Mouse (Mus musculus) heart, postnatal 0 days (tissue): ENCODE measurements around the gene Gata5. TPM values are rescaled to one million over a fixed set of nuclear protein-coding genes. Genes with fewer than 3 reads are reported as not detected.
A peak's percentile ranks its signal among the peaks of the same experiment; 100 is the strongest.

Source experiments
- ATAC-seq: fragments of 200-750 bp; cut with Nextera tagmentation; 2 replicates; pipeline ENCODE4 v1.8.0; 2017; ENCODE audit warnings: low read depth, moderate number of reproducible peaks, moderate library complexity; ENCODE audit not compliant: insufficient read depth
- DNase-seq: peaks from one replicate; pipeline ENCODE4 v3.0.0-alpha.2; 2016; ENCODE audit warnings: low spot score
- H3K27ac ChIP-seq: fragments of 300-500 bp; sonication (generic); 2 replicates; pipeline ENCODE4 v1.5.1; 2014; ENCODE audit warnings: low read depth, mild to moderate bottlenecking
- H3K27me3 ChIP-seq: fragments of 300-500 bp; sonication (generic); 2 replicates; pipeline ENCODE4 v1.6.1; 2014; ENCODE audit warnings: low read length, mixed read lengths; ENCODE audit not compliant: control insufficient read depth, insufficient read depth
- H3K36me3 ChIP-seq: fragments of 300-500 bp; sonication (generic); replicated peaks from 2 replicates; pipeline ENCODE4 v1.6.1; 2014; ENCODE audit warnings: low read length, mixed read lengths; ENCODE audit not compliant: control insufficient read depth, insufficient read depth
- H3K4me1 ChIP-seq: fragments of 300-500 bp; sonication (generic); 2 replicates; pipeline ENCODE4 v1.6.1; 2014; ENCODE audit warnings: antibody characterized with exemption; ENCODE audit not compliant: control insufficient read depth, insufficient read depth
- H3K4me2 ChIP-seq: fragments of 300-500 bp; sonication (generic); 2 replicates; pipeline ENCODE4 v1.6.1; 2014; ENCODE audit warnings: low read depth, mild to moderate bottlenecking, low read length, moderate library complexity
- H3K4me3 ChIP-seq: fragments of 300-500 bp; sonication (generic); 2 replicates; pipeline ENCODE4 v1.5.1; 2014; ENCODE audit warnings: low read depth, low read length
- H3K9ac ChIP-seq: fragments of 300-500 bp; sonication (generic); replicated peaks from 2 replicates; pipeline ENCODE4 v1.6.1; 2014; ENCODE audit warnings: low read depth, low read length, mixed read lengths
- H3K9me3 ChIP-seq: fragments of 300-500 bp; sonication (generic); replicated peaks from 2 replicates; pipeline ENCODE4 v1.6.1; 2016; ENCODE audit warnings: low read length; ENCODE audit not compliant: control insufficient read depth
- CTCF ChIP-seq: IDR thresholded peaks from 2 replicates; pipeline ENCODE4 v1.5.1; 2016; ENCODE audit warnings: antibody characterized with exemption, control low read depth, low read depth
- EP300 ChIP-seq: IDR thresholded peaks from 2 replicates; pipeline ENCODE4 v1.6.1; 2016; ENCODE audit warnings: antibody characterized with exemption, low read depth
- WGBS: fragments of 180-500 bp; shearing (Covaris S2); extraction: QIAGEN DNeasy Blood & Tissue Kit; methylation state at CpG from one replicate; pipeline ENCODE4 v1.1.7; 2014; 5-methylcytosine and 5-hydroxymethylcytosine counted together
- polyA plus RNA-seq: library from polyadenylated mRNA; unstranded; fragments of >200 nt; fragmentation: Nextera tagmentation; extraction: Ambion mirVana; gene quantifications from 2 replicates; pipeline ENCODE4 v1.2.1, GENCODE M21; 2015
- total RNA-seq: library from RNA; depleted of rRNA; stranded (reverse); fragments of >200 nt; gene quantifications from 2 replicates; pipeline ENCODE4 v1.2.3, GENCODE M21; 2014; ENCODE audit warnings: low replicate concordance

Gata5 gene
- total and polyA plus RNA-seq, 2 experiments from 2014 or later = 1.2 to 5.7 TPM

DNA sequence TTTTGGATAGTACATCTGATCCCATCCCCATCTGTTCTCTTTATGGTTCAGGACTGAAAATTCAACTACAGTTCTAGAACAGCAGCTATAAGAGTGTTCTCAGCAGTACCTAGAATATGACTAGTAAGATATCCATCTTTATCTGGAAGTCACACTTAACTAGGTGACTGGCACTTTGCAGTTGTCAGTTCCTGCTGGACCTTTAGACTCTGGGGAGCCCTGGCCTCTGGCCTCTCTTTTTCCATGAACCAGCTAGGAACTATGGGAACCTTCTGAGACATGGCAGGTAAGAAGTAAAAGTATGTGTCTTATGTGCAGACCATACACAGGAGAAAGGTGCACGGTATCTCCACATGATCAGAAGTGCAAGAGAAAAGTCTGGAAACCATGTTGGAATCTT, 5.0 kb downstream of the Gata5 start:
- ATAC-seq (no peak), DNase-seq (no peak)
- Histone ChIP-seq H3K4me3 (no peak overlapping the region), H3K27me3 (peaks cover 19% of the 10 kb centered on the region), H3K9me3 (no peaks in the 10 kb centered on the region), H3K36me3 (no peaks in the 10 kb centered on the region), H3K4me2 (no peak overlapping the region), H3K4me1 (no peaks in the 10 kb centered on the region), H3K27ac (no peak overlapping the region), H3K9ac (no peak overlapping the region)
- 75% methylated on average over 1 of the region's 1 CpGs for WGBS
- TF ChIP-seq EP300 (no peak), CTCF (no peak)

GRCm38 (mm10) chr2:180322674-180323355, 11.7 kb downstream of the Gata5 start:
- no peak overlapping the region for H3K9ac ChIP-seq

GRCm38 (mm10) chr2:180320216-180320615, 14.3 kb downstream of the Gata5 start:
- H3K9ac ChIP-seq = no peak overlapping the region
- H3K4me2 ChIP-seq = no peak overlapping the region
- H3K36me3 ChIP-seq = no peaks in the 10 kb centered on the region
- H3K27ac ChIP-seq = no peak overlapping the region
- no peaks in the 10 kb centered on the region for H3K9me3 ChIP-seq
- ATAC-seq (peak; percentile 48), DNase-seq (no peak)
- no peak overlapping the region for H3K4me3 ChIP-seq
- WGBS = 69% methylated on average over 4 of the region's 4 CpGs
- H3K27me3 ChIP-seq = no peaks in the 10 kb centered on the region
- TF ChIP-seq CTCF (no peak), EP300 (no peak)
- H3K4me1 ChIP-seq = peaks cover 21% of the 10 kb centered on the region; the same call in 1 of the 2 replicates

More at GRCm38 (mm10) chr2:180322674-180323355, 11.7 kb downstream of the Gata5 start:
- no peaks in the 10 kb centered on the region for H3K9me3 ChIP-seq
- DNase-seq (no peak), ATAC-seq (no peak)
- H3K36me3 ChIP-seq = no peaks in the 10 kb centered on the region
- TF ChIP-seq CTCF (no peak), EP300 (no peak)
- H3K4me2 ChIP-seq = no peak overlapping the region
- no peaks in the 10 kb centered on the region for H3K27me3 ChIP-seq
- WGBS = 21% methylated on average over 14 of the region's 14 CpGs
- no peak overlapping the region for H3K4me3 ChIP-seq
- no peak overlapping the region for H3K27ac ChIP-seq
- peaks cover 17% of the 10 kb centered on the region; the same call in 1 of the 2 replicates for H3K4me1 ChIP-seq

- no peak for ATAC-seq
- no peak overlapping the region for H3K4me3 ChIP-seq
- no peak overlapping the region for H3K9ac ChIP-seq
- no peaks in the 10 kb centered on the region for H3K9me3 ChIP-seq
- no peaks in the 10 kb centered on the region for H3K27me3 ChIP-seq
- no peaks in the 10 kb centered on the region for H3K36me3 ChIP-seq
- H3K27ac ChIP-seq = no peak overlapping the region
- WGBS = 39% methylated on average over 7 of the region's 7 CpGs
- H3K4me2 ChIP-seq = no peak overlapping the region
- peaks cover 13% of the 10 kb centered on the region; the same call in 1 of the 2 replicates for H3K4me1 ChIP-seq
- DNase-seq = no peak
- TF ChIP-seq CTCF (no peak), EP300 (no peak)
Measured at GRCm38 (mm10) chr2:180317591-180317990, 16.9 kb downstream of the Gata5 start.

DNA sequence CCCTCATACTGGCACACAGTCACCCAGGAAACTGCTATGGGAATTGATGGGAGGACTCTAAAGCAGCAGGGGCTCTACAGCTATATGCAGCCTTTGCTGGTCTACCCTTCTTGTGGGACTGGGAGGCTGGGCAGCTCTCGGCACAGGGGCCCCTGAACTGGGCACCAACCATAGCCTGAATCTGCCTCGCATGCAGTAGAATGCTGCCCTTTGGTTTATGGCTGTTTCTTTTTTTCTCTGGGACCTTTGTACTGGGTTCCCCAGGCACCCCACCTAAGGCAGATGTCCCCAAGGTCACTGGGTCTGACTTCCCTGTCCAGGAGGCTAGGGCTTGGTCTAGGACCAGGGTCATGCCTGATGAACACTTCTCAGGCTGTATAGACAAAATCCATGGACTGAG, 20.2 kb downstream of the Gata5 start:
- Histone ChIP-seq H3K36me3 (no peaks in the 10 kb centered on the region), H3K4me2 (no peak overlapping the region), H3K9ac (no peak overlapping the region), H3K4me3 (no peak overlapping the region), H3K4me1 (peaks cover 18% of the 10 kb centered on the region; the same call in 1 of the 2 replicates), H3K27ac (no peak overlapping the region), H3K27me3 (no peaks in the 10 kb centered on the region), H3K9me3 (no peaks in the 10 kb centered on the region)
- DNase-seq (no peak), ATAC-seq (no peak)
- no peak for TF ChIP-seq CTCF
- TF ChIP-seq EP300 = no peak
- WGBS = 81% methylated on average over 2 of the region's 2 CpGs
